Mouse (Mus musculus): ENCODE measurements around the gene Fgf12. TPM values are rescaled to one million over a fixed set of nuclear protein-coding genes. Genes with fewer than 3 reads are reported as not detected.

The Fgf12 gene
- polyA plus RNA-seq (2012; rRNA removed) = 0.17 and 0.25 TPM in 2 replicates

DNA sequence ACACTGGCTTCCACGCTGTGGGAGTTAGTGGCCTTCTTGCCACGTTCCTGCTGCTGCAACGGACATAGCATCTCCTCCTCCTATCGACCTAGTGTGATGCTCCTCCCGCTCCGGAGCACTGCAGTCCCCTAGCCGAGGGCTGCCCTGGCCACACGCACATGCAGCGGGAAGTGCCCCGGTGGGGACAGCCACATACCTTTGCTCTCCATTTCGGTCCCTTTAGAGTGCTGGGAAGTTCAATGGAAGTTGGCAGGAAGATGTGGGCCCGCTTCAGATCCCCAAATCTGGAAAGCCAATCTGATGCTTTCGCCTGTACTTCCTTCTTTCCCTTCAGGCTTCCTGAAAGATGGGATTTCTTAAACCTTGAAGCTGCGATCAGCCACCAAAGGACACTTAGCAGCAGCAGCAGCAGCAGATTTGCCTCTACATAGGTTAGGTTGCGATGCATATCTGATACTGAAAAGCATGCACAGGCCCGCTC, at the start of gene Fgf12:
Fgf12 (minus strand) TSS at position 431 of the 481 bp plus-strand sequence.
- no peak for DNase-seq (ENCODE audit: low spot score)

DNA sequence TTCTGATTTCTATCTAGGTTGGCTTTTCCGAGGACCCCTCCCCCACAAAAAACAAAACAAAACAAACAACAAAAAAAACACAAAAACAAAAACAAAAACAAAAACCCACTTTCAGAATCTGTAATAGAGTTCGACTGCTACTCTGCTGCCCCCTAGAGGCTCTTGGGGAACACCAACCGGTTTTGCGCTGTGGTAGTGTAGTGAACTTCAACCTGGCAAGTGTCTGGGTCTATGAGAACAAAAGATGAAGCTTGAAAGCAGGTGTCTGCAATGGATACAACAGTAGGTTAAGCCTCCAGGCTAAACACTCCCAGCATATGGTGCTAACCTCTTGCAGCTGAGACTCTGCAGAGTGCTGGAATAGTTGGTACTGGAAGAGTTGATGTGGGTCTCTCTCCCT, 40.2 kb upstream of the Fgf12 start:
- DNase-seq (ENCODE audit: low spot score) = no peak

DNA sequence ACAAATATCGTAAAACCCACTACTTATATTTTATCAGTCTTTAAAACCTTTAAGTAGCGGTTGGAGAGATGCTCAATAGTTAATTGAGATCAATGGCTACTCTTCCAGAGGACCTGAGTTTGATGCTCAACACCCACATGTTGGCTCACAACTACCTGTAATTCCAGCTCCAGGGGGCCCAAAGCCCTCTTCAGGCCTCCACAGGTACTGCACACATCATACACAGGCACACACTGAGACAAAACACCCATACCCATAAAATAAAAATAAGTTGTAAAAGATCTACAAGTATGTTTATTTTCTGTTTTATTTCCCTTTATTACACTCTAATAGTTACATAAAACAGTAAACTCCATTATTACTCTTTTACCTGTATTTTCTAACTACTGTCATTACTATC, 17.4 kb upstream of the Fgf12 start:
- no peak for DNase-seq (ENCODE audit: low spot score)

DNA sequence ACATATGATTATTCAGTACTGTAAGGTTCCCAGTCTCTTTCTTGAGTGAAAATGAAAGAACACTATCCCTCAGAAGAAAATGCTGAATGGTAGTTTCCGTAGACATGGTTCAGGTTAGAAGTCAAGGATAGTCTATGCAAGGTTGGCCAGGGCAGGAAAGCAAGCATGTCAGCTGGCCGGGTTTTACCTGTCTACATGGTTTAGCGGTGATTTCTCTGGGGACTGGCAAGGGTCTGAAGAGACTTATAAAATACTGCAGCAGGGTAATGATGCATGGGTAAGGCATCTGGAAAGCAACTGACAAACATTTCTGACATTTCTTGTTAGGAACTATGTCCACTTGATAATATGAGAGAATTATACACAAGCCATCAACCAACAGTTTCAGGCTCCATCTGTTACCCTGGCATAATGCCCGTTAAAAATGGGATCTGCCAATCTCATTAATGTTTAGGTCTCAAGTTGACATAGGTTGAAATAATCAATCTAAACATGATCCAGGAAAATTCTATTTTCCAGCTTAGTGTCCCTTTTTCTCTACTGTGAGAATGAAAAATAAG, 8.6 kb upstream of the Fgf12 start:
- DNase-seq (ENCODE audit: low spot score) = no peak

DNA sequence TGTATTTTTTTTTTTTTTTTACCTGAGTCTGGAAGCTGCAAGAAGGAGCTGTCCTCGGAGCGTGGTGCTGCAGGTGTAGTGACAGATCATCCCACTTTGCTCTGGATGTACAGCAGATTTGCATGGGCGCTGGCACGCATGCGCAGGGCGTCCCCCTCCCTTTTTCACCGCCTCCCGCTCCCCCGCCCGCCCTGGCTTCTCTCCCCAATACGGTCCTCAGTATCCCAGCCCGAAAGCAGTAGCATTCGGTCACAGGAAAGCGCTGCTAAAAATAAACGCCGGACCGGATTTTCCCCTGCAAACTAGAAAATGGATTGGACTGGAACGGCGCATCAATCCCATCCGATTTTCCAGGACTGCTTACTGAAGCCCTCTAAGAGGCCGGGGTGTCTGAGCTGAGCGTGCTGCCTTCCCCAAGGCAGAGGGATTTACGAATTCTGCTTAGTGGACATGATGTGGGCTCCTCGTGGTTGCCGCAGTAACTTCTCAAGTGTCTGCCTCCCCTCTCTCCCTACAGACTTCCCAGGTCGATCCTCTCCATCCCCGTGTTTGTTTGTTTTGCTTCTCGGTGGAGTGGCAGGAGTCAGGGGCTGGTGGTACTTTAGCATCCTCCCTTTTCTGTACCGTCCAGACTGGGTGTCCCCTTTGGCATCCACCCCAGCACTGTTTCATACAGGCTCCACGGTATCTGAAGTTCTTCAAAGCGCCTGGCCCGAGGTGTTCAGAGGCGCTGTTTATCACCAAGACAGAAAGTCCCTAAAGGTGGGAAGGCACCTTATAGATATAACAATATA, 453 bp upstream of the Fgf12 start:
- DNase-seq (ENCODE audit: low spot score) = peak; percentile 22

DNA sequence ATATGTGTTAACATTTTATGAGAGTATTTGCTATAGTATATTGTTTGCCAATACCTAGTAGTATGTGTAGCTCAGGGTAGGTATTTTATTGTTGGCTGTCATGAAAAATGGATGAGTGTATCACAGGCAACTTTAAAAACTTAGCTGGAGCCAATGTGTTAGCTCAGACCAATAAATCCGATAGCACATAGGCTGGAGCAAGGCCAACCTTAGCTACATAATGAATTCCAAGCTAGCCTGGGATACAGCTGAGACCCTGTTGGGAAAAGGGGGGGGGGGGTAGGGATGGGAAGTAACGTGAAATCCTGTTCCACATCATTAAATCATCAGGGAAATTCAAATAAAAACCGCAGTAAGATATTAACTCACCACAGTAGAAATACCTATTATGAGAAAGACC, 18.4 kb downstream of the Fgf12 start:
- DNase-seq (ENCODE audit: low spot score) = no peak

DNA sequence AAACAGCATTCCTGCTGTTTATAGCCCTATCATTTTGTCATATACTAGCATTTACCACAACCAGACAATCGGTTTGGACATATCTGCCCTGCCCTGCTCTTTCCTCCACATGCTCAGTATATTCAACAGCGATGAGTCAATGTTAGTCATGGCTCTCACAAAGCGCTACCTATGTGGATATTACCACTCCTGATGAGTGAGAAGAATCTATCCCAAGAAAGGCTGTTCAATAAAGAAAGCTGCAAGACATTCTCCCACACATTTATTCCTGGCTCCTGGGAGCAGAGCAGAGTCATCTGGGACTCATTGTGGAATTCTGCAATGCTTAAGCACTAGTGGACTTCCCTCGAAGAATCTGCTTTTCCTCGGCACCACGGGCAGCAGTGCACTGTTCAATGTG, 26.1 kb downstream of the Fgf12 start:
- no peak for DNase-seq (ENCODE audit: low spot score)

DNA sequence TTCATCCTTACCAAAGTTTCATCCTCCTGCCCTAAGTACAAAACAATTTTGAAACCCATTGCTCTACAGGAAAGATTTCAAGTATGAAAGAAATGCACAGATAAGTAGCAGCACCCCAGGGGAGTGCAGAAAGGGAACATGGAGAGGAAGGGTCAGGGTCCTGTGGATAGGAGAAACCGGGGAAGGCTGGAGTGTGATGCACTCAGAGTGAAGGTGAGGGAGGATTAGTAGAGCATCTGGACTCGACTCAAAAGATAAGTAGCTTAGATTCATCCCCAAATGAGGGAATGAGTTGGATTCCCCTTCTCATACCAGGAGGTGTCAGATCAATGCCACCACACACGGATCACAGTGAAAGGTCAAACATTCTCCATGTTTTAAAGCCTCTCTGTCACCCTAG, 46.2 kb downstream of the Fgf12 start:
- no peak for DNase-seq (ENCODE audit: low spot score)

DNA sequence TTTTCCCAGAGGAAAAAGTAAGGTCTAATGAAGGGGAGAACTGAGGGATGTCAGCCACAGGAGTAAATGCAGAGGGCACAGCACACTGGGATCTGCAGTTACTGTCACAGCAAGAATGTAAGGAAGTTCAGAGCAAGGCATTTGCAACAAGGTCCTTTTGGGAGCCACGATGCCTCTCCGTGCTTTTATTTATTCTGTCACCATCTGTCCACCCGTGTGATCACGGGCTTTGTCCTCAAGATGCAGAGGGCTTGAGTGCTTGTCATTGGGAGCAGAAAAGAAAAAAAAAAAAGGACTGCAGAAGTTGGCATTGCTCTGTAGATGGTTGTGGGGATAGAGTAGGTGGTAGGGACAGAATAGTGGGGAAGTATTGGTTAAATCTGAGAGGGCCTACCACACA, 52.5 kb downstream of the Fgf12 start:
- DNase-seq (ENCODE audit: low spot score) = no peak

DNA sequence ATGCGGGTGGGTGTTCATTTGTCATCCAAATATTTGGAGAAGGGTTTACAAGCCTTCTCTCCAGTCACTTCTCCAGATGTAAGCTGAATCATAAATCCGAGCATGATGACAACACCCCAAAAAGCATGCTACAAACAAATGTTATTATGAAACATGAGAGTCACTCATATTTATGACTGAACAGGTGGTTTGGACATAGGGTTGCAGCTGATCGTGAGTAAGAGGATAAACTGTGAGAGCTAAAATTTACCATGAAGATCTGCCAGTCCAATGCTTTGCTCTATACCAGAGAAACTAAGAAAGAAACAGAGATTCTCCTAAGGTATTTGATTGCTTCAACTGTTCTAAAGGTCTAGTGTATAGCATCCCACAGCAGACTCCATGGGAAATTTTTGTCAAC, 56.0 kb downstream of the Fgf12 start:
- DNase-seq (ENCODE audit: low spot score) = no peak

DNA sequence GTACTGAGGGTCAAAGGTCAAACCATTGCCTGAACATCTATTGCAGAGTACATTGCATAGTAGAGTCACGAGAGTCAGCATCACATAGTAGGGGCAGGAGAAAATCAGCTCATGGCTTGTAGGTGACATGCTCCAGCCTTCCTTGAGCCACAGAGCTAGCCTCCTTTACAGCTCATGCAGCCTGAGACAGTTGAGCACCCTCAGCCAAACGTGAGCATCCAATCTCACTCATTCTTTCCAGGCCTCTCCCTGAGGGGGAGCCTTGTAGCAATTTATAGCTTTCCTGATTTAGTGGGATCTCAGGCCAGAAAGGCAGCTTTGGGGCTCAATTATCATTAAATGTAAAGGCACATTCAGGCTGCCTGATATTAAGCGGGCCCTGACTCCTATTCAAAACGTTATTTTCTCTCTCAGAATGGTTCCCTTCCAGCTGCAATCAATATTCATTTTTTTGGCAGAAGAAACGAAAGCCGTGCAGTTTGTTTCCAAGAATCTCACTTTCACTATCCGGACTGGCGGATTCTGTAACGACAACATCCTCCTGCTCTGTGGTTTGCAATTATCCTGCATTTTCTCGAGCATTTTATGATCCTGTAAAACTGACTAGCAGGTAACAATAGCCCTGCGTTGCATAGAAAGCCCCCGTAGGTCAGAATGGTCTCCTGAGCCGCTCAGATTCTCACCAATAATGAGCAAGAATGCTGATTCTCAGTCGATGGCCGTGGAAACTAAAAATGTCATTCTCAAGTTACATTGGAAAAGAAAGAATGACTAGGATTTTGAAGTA, 58.6 kb downstream of the Fgf12 start:
- no peak for DNase-seq (ENCODE audit: low spot score)

DNA sequence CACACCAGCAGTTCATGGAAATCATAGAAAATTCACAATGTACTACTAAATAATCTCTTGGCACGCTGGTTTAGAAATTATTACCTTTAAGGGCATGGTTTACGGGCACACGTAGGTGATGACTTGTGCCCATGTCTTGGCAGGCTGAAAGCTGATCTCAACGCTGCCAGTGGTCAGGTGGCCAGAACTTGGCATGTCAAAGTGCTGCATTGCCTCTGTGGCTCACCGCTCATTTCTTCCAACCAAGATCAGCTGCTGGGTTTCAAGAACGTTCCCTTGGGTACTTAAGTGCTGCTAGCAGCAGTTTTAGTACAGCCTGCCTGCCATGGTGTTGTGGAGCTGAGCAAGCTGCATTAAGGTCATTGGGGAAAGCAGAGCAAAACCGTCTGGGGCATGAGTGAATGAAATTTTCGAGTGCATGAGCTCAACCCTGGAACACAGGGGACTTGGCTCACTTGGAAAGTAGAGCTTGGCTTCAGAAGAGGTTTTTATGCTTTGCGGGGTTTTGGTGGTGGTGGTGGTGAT, 63.9 kb downstream of the Fgf12 start:
- DNase-seq (ENCODE audit: low spot score) = no peak

DNA sequence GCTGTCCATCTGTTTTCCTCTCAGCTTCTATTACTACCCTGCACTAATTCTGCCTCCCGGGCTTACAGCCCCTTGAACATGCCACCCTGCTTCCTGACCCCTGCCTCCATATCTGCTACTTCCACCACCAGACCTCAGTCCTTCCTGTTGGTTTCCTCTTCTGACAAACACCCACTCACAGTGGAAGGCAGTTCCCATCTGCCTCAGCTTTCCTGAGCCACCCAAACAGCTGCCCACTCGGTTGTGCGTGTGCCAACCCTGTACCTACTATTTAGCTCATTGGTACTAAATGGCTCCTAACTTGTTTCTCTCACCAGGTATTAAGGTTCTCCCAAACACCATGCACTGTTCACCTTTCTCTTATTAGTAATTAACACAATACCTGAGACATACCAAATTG, 71.2 kb downstream of the Fgf12 start:
- no peak for DNase-seq (ENCODE audit: low spot score)

DNA sequence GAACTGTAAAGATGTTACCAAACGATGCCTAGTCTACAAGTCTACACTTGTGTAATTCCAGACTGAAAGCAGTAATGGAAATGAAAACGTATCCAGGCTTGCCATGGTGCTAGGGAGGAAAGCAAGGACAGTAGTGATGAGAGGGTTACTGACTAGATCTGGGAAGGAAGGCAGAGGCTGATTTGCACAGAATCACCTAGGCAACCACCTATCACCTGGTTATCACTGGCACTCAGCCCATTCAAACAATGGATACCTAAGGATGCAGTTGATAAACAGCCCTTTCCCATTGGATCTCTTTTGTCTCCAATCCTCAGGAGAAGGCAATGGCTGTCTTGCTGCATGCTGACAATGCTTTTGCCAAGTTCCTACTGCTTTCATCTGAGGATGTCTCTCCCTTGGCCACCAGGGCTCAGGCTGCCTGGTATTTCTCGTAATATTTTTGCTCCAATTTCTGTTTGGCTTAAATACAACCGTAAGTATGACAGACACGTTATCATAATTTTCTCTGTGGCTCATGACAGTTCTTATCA, 84.0 kb downstream of the Fgf12 start:
- no peak for DNase-seq (ENCODE audit: low spot score)

DNA sequence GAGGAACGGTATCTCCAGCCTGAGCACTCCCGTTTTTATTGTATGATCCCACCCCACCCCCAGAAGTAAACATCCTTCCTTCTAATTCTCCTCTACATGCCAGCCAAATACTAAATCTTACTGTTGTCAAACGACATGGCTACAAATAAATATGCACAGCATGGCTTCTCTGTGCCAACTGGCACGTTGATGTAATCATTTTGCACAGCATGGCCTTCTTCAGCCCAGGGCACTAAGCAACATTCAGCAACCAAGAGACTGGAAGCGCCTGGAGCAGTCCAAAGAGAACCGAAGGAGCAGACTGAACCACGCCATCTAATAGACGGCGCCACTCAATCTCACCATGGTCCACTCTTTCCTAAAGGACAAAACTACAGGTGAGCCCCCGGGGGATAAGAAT, 100.2 kb downstream of the Fgf12 start:
- no peak for DNase-seq (ENCODE audit: low spot score)

DNA sequence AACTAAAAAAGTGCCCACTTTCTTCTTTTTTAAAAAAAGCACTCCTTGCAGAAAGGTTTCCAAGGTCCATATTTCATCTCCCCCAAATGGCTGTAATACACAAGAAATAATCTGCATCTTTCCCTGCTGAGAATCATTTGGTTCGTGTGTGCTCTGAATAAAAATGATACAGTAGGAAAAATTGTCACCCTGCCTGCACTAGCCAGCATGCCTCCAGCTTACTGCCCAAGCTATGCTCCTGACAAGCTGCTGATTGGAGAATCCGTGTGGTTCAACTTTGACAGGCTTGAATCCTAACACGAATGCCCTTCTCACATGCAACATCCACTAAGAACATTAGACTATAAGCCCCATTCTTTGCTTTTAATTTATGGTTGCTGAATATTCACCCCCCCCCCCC, 102.3 kb downstream of the Fgf12 start:
- DNase-seq (ENCODE audit: low spot score) = no peak

DNA sequence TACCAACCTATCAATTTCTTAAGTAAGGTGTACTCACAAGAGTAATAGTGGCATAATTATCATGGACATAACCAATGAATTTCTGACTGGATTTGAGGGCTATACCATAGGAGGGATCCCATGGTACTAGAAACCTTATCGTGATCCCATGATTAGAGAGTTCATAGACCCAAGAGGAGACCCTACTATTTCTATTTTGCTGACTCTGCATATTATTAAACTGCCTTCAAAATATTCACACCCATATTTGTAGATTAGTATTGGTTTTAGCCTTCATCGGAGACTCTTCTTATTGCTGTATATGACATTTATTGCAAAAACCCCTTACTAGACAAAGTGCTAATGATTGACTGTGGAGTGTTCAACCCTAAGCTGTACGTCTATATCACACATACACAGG, 107.8 kb downstream of the Fgf12 start:
- DNase-seq (ENCODE audit: low spot score) = no peak

DNA sequence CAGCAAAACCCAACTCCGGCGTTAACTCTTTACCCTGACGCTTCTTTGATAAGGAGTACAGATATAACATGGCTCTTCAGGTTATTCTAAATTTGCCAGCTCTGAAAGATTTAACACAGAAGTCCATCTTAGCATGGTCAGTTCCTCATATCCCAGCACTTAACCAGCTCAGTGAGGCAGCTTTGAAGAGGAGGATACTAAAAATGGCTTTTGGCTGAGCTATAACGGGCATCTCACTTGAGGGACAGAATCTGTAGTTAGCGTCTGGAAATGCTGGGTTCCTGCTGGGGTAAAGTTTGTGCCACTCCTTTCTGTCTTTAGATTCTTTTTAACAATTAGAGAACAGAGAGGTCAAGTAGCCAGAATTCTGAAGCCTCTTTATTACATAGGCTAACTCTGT, 121.1 kb downstream of the Fgf12 start:
- DNase-seq (ENCODE audit: low spot score) = no peak

DNA sequence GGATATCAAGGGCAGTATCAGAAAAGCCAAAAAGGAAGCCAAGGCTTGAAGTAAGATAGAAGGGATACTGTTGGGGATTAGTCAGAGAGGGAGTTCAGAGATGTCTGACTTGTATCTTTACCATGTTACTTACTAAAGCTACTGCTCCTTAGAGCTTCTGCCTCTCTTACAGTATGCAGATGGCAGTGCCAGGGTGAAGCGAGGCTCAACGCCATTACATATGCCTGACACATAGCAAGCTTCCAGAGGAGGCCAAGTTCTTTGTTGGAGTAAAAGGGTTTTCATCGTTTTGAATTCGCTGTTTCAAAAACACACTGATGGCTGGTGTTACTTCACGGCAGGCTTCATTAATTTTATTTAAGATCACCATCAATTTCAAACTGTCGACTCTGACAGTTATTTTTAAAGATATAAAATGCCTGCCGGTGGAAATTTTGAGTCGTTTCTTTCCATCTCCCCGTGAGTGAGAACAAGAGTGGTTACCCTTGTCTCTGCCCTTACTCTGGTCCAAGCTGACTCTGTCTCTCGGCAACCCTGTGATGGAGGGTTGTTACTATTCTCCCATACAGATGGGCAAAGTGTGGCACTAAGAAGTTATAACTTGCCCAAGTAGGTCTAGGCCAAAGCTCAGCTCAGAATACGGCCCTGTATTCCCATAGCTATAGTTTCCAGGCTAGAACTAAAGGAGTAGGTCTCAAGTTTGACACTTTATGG, 121.9 kb downstream of the Fgf12 start:
- no peak for DNase-seq (ENCODE audit: low spot score)

DNA sequence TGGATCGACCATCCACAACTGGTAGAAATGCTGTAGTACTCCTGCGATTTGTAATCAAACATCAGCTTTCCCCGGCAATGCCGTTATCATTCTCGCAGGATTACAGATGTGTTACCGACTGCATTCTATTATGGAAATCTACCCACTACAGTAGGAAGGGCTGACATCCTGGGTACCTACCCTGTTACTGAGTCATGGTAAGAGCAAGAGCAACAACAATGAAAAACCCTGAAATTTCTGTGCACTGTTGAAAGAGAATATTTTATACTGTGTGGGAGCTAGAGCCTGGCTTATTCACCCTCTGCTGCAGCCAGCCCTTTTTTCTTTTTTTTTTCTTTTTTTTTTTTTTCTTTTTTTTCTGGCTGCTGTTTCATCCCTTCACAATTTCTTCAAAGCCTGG, 126.6 kb downstream of the Fgf12 start:
- no peak for DNase-seq (ENCODE audit: low spot score)

DNA sequence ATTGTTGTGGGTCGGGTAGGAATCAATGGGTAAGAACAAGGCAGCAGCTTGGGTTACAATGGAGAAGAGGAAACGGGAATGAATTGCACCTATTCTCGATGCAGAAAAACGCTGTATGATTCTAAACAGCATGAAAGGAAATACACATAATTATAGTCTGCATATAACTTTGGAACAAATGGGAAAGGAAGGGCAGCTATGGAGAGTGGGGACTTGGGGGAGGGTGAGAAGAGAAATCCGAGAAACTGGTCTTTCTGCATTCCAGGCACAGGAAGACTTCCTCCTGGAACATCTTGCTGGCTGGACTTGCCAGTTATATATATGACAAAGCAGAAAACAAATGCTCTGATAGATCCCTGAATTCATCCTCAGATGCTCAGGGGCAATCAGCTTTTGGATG, 127.2 kb downstream of the Fgf12 start:
- no peak for DNase-seq (ENCODE audit: low spot score)

DNA sequence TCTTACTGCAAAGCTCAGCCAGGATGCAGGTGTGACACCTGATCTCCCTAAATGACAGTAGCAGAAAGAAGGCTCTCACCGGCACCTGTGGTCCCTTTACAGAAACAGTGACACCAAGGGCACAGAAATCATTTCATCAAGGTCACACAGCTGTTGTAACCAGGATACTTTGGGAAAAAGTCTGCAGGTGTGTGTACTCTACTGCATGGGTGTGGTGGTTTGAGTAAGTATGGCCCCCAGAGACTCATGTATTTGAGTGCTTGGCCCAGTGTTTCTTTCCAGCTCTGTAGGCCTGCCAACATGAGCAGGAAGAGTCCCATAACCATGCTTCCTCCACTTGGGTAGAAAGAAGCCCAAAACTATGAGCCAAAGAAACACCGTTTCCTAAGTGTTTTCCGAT, 138.5 kb downstream of the Fgf12 start:
- no peak for DNase-seq (ENCODE audit: low spot score)
